Mouse (Mus musculus): ENCODE results near the gene Midn.

DNA sequence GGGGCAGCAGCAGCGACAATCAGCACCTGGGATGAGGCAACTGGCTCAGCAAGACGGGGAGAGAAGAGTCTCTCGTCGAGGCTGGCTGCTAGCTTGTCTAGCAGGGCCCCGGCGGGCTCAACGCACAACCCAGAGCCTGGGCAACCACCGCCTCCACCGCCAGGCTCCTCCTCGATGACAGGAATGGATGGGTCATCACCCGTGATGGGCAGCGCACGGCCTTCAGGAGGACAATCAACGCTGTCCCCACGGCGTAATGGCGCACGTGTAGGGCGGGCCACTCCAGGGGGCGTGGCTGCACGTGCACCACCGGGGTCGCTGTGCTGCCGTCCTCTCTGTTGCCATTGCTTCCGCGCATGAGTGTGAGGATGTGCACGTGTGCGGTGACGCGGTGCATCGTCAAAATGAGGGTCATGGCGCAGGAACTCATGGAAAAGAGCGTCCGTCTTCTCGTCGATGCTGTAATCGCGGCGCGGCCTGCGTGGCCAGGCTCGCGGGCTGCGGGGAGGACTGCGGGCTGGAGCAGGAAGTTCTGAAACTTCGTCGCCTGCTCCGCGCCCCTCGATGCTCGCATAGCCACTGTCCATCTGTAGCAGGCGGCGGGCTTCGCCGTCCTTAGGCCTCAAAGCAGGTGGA, 16.6 kb upstream of the Midn start:
- no peak for TF ChIP-seq POLR2A (IDR thresholded peaks at IDR 0.05; ENCODE audit: borderline replicate concordance, control insufficient read depth, low read depth, low read length)
- 0 out of 2 replicates have a peak, but pooled peaks have one; percentile 2 for TF ChIP-seq CTCF (IDR thresholded peaks at IDR 0.05; ENCODE audit: control insufficient read depth, insufficient read depth, low read length)
